In the genomic region with DNA sequence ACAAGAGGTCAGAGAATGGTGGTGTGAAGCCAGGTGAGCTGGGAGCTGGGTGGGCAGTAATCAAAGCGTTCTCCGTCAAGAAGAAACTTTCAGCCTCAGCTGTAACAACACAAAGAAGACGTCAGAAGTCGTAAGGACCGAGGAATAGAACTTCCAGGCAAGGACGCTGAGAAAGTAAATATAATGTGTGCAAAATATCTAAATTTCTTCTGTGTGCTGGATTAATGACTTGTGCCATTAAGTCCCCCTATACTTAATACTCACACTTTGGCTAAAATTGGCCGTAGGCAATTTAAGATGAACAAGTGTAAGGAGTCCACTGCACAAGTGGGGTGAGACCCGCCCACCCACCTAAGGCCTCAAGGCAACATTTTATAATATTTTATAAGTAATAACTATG, we compare ENCODE assay signal across 16 mouse cellular contexts.
"Had no signal": no experiment of that assay in that cellular context is flagged by ENCODE, and none has a peak within 500 bp of the region (broad histone marks: within the 10 kb centered on the region; RNA-seq: fewer than 3 reads in every experiment).

No protein-coding gene starts in this region.

- DNase-seq: heart, postnatal 10 days; heart, postnatal 14 days; heart, postnatal 36 days; heart, postnatal 4 days; kidney, adult 11 months; kidney, adult 18-20 months; kidney, adult 2 months; kidney, adult 8-10 months; kidney, adult 9 months; kidney, postnatal 10 days; kidney, postnatal 14 days; kidney, postnatal 25 days; kidney, postnatal 36 days; kidney, postnatal 4 days; layer of hippocampus, adult 9-11 months; layer of hippocampus, postnatal 36 days had no signal
